Comparison of ENCODE assay signal across 16 mouse cellular contexts in genomic region chr2:165742210-165742786, GRCm38 (mm10).
DNase-seq lines count a peak whose midpoint lies in the region; ATAC-seq and TF ChIP-seq lines count a peak whose summit lies in the region.
"Had no signal": no experiment of that assay in that cellular context is flagged by ENCODE, and none has a peak within 500 bp of the region (broad histone marks: within the 10 kb centered on the region; RNA-seq: fewer than 3 reads in every experiment).

No protein-coding gene starts in this region.

- no peaks in the 10 kb centered on the region for H3K9me3 ChIP-seq in kidney, embryonic 15.5 days (replicated peaks)
- H3K9me3 ChIP-seq in CH12.LX (replicated peaks; ENCODE audit: low read length): no peaks in the 10 kb centered on the region
- H3K9me3 ChIP-seq in embryonic facial prominence, embryonic 13.5 days: no peaks in the 10 kb centered on the region
- H3K9me3 ChIP-seq in heart, embryonic 12.5 days (replicated peaks): no peaks in the 10 kb centered on the region
- H3K9me3 ChIP-seq: neural tube, embryonic 13.5 days had no signal

- dilution Hi-C loops in CH12.LX (cut with MboI; ENCODE audit: extremely low pct_ligation_motif_present, extremely low pct_unique_long_range_greater_than_20kb, low sequenced_read_pairs): no loop called here

- no peak for TF ChIP-seq CTCF in CH12.LX (conservative IDR thresholded peaks at IDR 0.05 in 1 of 2, IDR thresholded peaks at IDR 0.05 in 1 of 2; ENCODE audit: low read depth in 2 of 2, low read length in 2 of 2)

- no peaks in the 10 kb centered on the region for H3K27me3 ChIP-seq in kidney, embryonic 15.5 days
- no peaks in the 10 kb centered on the region for H3K27me3 ChIP-seq in CH12.LX (replicated peaks)
- H3K27me3 ChIP-seq in embryonic facial prominence, embryonic 13.5 days: no peaks in the 10 kb centered on the region
- peaks cover 22% of the 10 kb centered on the region for H3K27me3 ChIP-seq in heart, embryonic 12.5 days (replicated peaks)

- DNase-seq in embryo, embryonic 10 days (ENCODE audit: low spot score): peak; percentile 38
- no peak for DNase-seq in embryo, embryonic 9.5 days (ENCODE audit: extremely low spot score)
- no peak for DNase-seq in kidney, adult 9 months
- peak; percentile 67 for DNase-seq in CH12.LX (ENCODE audit: extremely low read depth)
- DNase-seq in spleen, postnatal 4 days (ENCODE audit: low spot score in 2 of 2): no peak
- DNase-seq: adrenal gland, postnatal 36 days; cerebellum, postnatal 14 days; heart, adult 18-20 months; heart, postnatal 14 days; kidney, adult 11 months; thymus, postnatal 4 days had no signal

- no peaks in the 10 kb centered on the region for H3K36me3 ChIP-seq in kidney, embryonic 15.5 days
- H3K36me3 ChIP-seq in CH12.LX (replicated peaks in 1 of 2; ENCODE audit: control insufficient read depth in 1 of 2, insufficient read depth in 1 of 2, low read length in 1 of 2): no peaks in the 10 kb centered on the region
- H3K36me3 ChIP-seq in embryonic facial prominence, embryonic 13.5 days: no peaks in the 10 kb centered on the region
- H3K36me3 ChIP-seq in heart, embryonic 12.5 days: no peaks in the 10 kb centered on the region
- H3K36me3 ChIP-seq: neural tube, embryonic 13.5 days had no signal

- H3K79me2 ChIP-seq in CH12.LX (replicated peaks; ENCODE audit: control insufficient read depth, extremely low read depth, insufficient read depth, poor library complexity, severe bottlenecking): no peaks in the 10 kb centered on the region

- TF ChIP-seq RAD21 in CH12.LX (IDR thresholded peaks at IDR 0.05; ENCODE audit: low read depth, low read length): no peak

- H3K4me1 ChIP-seq in kidney, embryonic 15.5 days: peaks cover 28% of the 10 kb centered on the region
- H3K4me1 ChIP-seq in CH12.LX (ENCODE audit: control insufficient read depth in 1 of 2, insufficient read depth in 2 of 2): peaks cover 5 to 25% of the 10 kb centered on the region in 2 experiments; a peak in 3 of 4 replicates
- peaks cover 49% of the 10 kb centered on the region for H3K4me1 ChIP-seq in embryonic facial prominence, embryonic 13.5 days
- no peaks in the 10 kb centered on the region; the same call in 1 of the 2 replicates for H3K4me1 ChIP-seq in heart, embryonic 12.5 days (replicated peaks)

- H3K27ac ChIP-seq in kidney, embryonic 15.5 days: peak overlapping the region; percentile 80
- H3K27ac ChIP-seq in CH12.LX (ENCODE audit: insufficient read depth, low read depth): peak overlapping the region; percentile 14; the same call in 1 of the 2 replicates
- H3K27ac ChIP-seq in embryonic facial prominence, embryonic 13.5 days: peak overlapping the region; percentile 84
- H3K27ac ChIP-seq in heart, embryonic 12.5 days (ENCODE audit: poor library complexity, severe bottlenecking): no peak overlapping the region
- H3K27ac ChIP-seq: neural tube, embryonic 13.5 days had no signal

- ATAC-seq in kidney, embryonic 15.5 days (replicated peaks; ENCODE audit: low FRiP score): no peak; the same call in 1 of the 2 replicates
- ATAC-seq in embryonic facial prominence, embryonic 13.5 days (ENCODE audit: insufficient number of reproducible peaks, insufficient read depth, low FRiP score, low TSS enrichment, low read depth): no peak
- ATAC-seq in heart, embryonic 12.5 days (ENCODE audit: insufficient number of reproducible peaks, low FRiP score): no peak

- WGBS in kidney, embryonic 15.5 days: 33% methylated on average over 21 of the region's 21 CpGs
- 25% methylated on average over 21 of the region's 21 CpGs for WGBS in embryonic facial prominence, embryonic 13.5 days
- WGBS in heart, embryonic 12.5 days: 27% methylated on average over 21 of the region's 21 CpGs

- in situ Hi-C loops in CH12.LX (cut with MboI; ENCODE audit: low pct_ligation_motif_present, low pct_unique_long_range_greater_than_20kb, low sequenced_read_pairs): no loop called here

- peak overlapping the region; percentile 41 for H3K4me2 ChIP-seq in kidney, embryonic 15.5 days
- peak overlapping the region; percentile 24; the same call in 1 of the 2 replicates for H3K4me2 ChIP-seq in CH12.LX (ENCODE audit: insufficient read depth, low read depth, poor library complexity, severe bottlenecking)
- peak overlapping the region; percentile 18 for H3K4me2 ChIP-seq in embryonic facial prominence, embryonic 13.5 days
- no peak overlapping the region for H3K4me2 ChIP-seq in heart, embryonic 12.5 days
- H3K4me2 ChIP-seq: liver, embryonic 11.5 days; neural tube, embryonic 13.5 days had no signal

- no peak for TF ChIP-seq EP300 in CH12.LX (IDR thresholded peaks at IDR 0.05; ENCODE audit: low read length)

- peak; percentile 68 for TF ChIP-seq POLR2A in CH12.LX (IDR thresholded peaks at IDR 0.05; ENCODE audit: low read depth, low read length)

- 0 out of 2 replicates have a peak overlapping the region, but pooled peaks have one; percentile 5 for H3K9ac ChIP-seq in kidney, embryonic 15.5 days
- H3K9ac ChIP-seq in CH12.LX (ENCODE audit: insufficient read depth, low read depth): peak overlapping the region; percentile 39; the same call in 1 of the 2 replicates
- peak overlapping the region; percentile 21; the same call in 1 of the 2 replicates for H3K9ac ChIP-seq in embryonic facial prominence, embryonic 13.5 days
- H3K9ac ChIP-seq in heart, embryonic 12.5 days: no peak overlapping the region
- H3K9ac ChIP-seq: neural tube, embryonic 13.5 days had no signal

- peak overlapping the region; percentile 32 for H3K4me3 ChIP-seq in kidney, embryonic 15.5 days (replicated peaks)
- H3K4me3 ChIP-seq in CH12.LX (replicated peaks in 1 of 3; ENCODE audit: low read depth in 2 of 3, low read length in 2 of 3, poor library complexity in 1 of 3): peak overlapping the region; percentile 48 to 57 (median 54)
- no peak overlapping the region for H3K4me3 ChIP-seq in embryonic facial prominence, embryonic 13.5 days
- no peak overlapping the region for H3K4me3 ChIP-seq in heart, embryonic 12.5 days
- H3K4me3 ChIP-seq: neural tube, embryonic 13.5 days had no signal

TF ChIP-seq in CH12.LX, 34 proteins besides CTCF, POLR2A, EP300 and RAD21:
- TF ChIP-seq TBP (conservative IDR thresholded peaks at IDR 0.05; ENCODE audit: low read depth, low read length): 0 out of 2 replicates have a peak, but pooled peaks have one; percentile 11
- no peak for TF ChIP-seq NRF1 (IDR thresholded peaks at IDR 0.05; ENCODE audit: low read depth, low read length)
- TF ChIP-seq ZMIZ1 (IDR thresholded peaks at IDR 0.05; ENCODE audit: low read depth, low read length): no peak
- no peak for TF ChIP-seq GABPA (IDR thresholded peaks at IDR 0.05; ENCODE audit: insufficient replicate concordance, low read depth, low read length)
- no peak for TF ChIP-seq ZNF384 (IDR thresholded peaks at IDR 0.05; ENCODE audit: low read depth, low read length)
- TF ChIP-seq TCF12 (IDR thresholded peaks at IDR 0.05; ENCODE audit: low read depth, low read length): peak; percentile 57; the same call in 1 of the 2 replicates
- no peak for TF ChIP-seq KAT2A (IDR thresholded peaks at IDR 0.05; ENCODE audit: insufficient replicate concordance, low read length)
- TF ChIP-seq MAFK (IDR thresholded peaks at IDR 0.05; ENCODE audit: insufficient replicate concordance, low read length): no peak
- no peak for TF ChIP-seq PAX5 (IDR thresholded peaks at IDR 0.05; ENCODE audit: low read length)
- no peak for TF ChIP-seq JUN (IDR thresholded peaks at IDR 0.05; ENCODE audit: insufficient read depth, low read depth, low read length)
- TF ChIP-seq BHLHE40 (IDR thresholded peaks at IDR 0.05; ENCODE audit: low read depth, low read length): peak; percentile 30; the same call in 1 of the 2 replicates
- 0 out of 2 replicates have a peak, but pooled peaks have one; percentile 44 for TF ChIP-seq MXI1 (IDR thresholded peaks at IDR 0.05; ENCODE audit: low read depth, low read length)
- no peak for TF ChIP-seq HCFC1 (IDR thresholded peaks at IDR 0.05; ENCODE audit: low read depth, low read length)
- TF ChIP-seq CHD1 (IDR thresholded peaks at IDR 0.05; ENCODE audit: low read depth, low read length): no peak
- TF ChIP-seq IRF4 (IDR thresholded peaks at IDR 0.05; ENCODE audit: low read depth, low read length): no peak
- TF ChIP-seq MEF2A (IDR thresholded peaks at IDR 0.05; ENCODE audit: borderline replicate concordance, low read depth, low read length): peak; percentile 55
- TF ChIP-seq ELF1 (IDR thresholded peaks at IDR 0.05; ENCODE audit: low read depth, low read length): no peak
- TF ChIP-seq NELFE (IDR thresholded peaks at IDR 0.05; ENCODE audit: low read depth, low read length): peak; percentile 30; the same call in 1 of the 2 replicates
- TF ChIP-seq JUND (conservative IDR thresholded peaks at IDR 0.05; ENCODE audit: low read depth, low read length): no peak
- TF ChIP-seq RCOR1 (conservative IDR thresholded peaks at IDR 0.05; ENCODE audit: low read depth, low read length): no peak
- TF ChIP-seq USF2 (conservative IDR thresholded peaks at IDR 0.05; ENCODE audit: low read depth, low read length): no peak
- no peak for TF ChIP-seq ZC3H11A (IDR thresholded peaks at IDR 0.05; ENCODE audit: low read depth, low read length)
- TF ChIP-seq POLR2AphosphoS2 (IDR thresholded peaks at IDR 0.05; ENCODE audit: low read depth, low read length): no peak
- TF ChIP-seq E2F4 (IDR thresholded peaks at IDR 0.05; ENCODE audit: insufficient replicate concordance, low read depth, low read length): no peak
- TF ChIP-seq ZKSCAN1 (IDR thresholded peaks at IDR 0.05; ENCODE audit: borderline replicate concordance, low read depth, low read length): no peak
- TF ChIP-seq MYC (IDR thresholded peaks at IDR 0.05; ENCODE audit: low read depth, low read length): no peak
- no peak for TF ChIP-seq SIN3A (IDR thresholded peaks at IDR 0.05; ENCODE audit: low read length)
- TF ChIP-seq UBTF (IDR thresholded peaks at IDR 0.05; ENCODE audit: low read depth, low read length): no peak
- no peak for TF ChIP-seq MAZ (IDR thresholded peaks at IDR 0.05; ENCODE audit: low read depth, low read length)
- no peak for TF ChIP-seq SMC3 (IDR thresholded peaks at IDR 0.05; ENCODE audit: low read depth, low read length)
- no peak for TF ChIP-seq CHD2 (IDR thresholded peaks at IDR 0.05; ENCODE audit: low read length)
- no peak for TF ChIP-seq USF1 (IDR thresholded peaks at IDR 0.05; ENCODE audit: low read depth, low read length)
- no peak for TF ChIP-seq MAX (IDR thresholded peaks at IDR 0.05; ENCODE audit: low read length)
- no peak for TF ChIP-seq ETS1 (conservative IDR thresholded peaks at IDR 0.05; ENCODE audit: low read depth, low read length)

Comparison
In these comparisons a context has a peak if more than half of its experiments do, and no peak if none do; other contexts are left out.
1. DNase-seq: peak in embryo, embryonic 10 days (single experiment) and CH12.LX (single experiment); none in embryo, embryonic 9.5 days (single experiment), kidney, adult 9 months (single experiment) and spleen, postnatal 4 days (0 of 2).
2. H3K4me3 ChIP-seq: peak in kidney, embryonic 15.5 days (single experiment) and CH12.LX (3 of 3); none in embryonic facial prominence, embryonic 13.5 days (single experiment) and heart, embryonic 12.5 days (single experiment).